In the genomic region with DNA sequence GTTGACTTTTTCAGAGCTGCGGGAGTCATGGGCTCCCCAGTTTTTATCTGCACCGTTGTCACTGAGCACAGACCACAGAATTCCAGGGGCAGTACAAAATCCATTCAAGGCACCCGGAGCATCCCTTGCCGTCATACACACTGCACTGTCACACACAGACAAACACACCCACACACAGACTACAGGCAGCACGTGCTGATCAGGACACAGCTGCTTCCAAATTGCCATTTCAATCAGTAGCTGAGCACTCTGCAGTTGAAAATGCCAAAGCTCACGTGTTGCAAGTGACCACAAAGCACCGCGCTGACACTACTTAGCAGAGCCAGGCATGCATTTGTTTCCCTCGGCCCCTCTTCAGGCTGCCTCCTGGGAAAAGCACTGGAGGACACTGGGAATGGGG, we compare ENCODE assay signal across 25 mouse cellular contexts. TPM values are rescaled to one million over a fixed set of nuclear protein-coding genes. Genes with fewer than 3 reads are reported as not detected.
DNase-seq lines count a peak whose midpoint lies in the region; ATAC-seq and TF ChIP-seq lines count a peak whose summit lies in the region.
"Had no signal": no experiment of that assay in that cellular context is flagged by ENCODE, and none has a peak within 500 bp of the region (broad histone marks: within the 10 kb centered on the region; RNA-seq: fewer than 3 reads in every experiment).

No protein-coding gene starts in this region.

- peak; percentile 6 for DNase-seq in cerebellum, adult 8-10 months
- DNase-seq in cerebellum, postnatal 25 days, result no peak
- no peak for DNase-seq in layer of hippocampus, adult 2 months (ENCODE audit: low spot score in 2 of 2)
- no peak for DNase-seq in layer of hippocampus, postnatal 14 days (ENCODE audit: low spot score in 2 of 2)
- no peak for DNase-seq in neural tube, embryonic 10.5 days (ENCODE audit: extremely low spot score, low spot score)
- no peak for DNase-seq in MN1 (ENCODE audit: low spot score)
- DNase-seq: adrenal gland, postnatal 14 days; cerebellum, postnatal 14 days; embryo, embryonic 11 days; gastrocnemius, postnatal 10 days; heart, postnatal 4 days; kidney, adult 8-10 months; kidney, postnatal 25 days; lung, adult 2 months; lung, postnatal 14 days; thymus, adult 2 months had no signal

- TF ChIP-seq CTCF in layer of hippocampus, adult 2 months (conservative IDR thresholded peaks at IDR 0.05), result no peak

- no peak overlapping the region for H3K9ac ChIP-seq in neural tube, embryonic 13.5 days
- H3K9ac ChIP-seq in kidney, embryonic 15.5 days, result no peak overlapping the region
- H3K9ac ChIP-seq: embryonic facial prominence, embryonic 13.5 days; forebrain, embryonic 13.5 days; intestine, embryonic 15.5 days; limb, embryonic 12.5 days; liver, embryonic 12.5 days had no signal

- ATAC-seq in neural tube, embryonic 13.5 days (ENCODE audit: low read depth), result no peak
- ATAC-seq in kidney, embryonic 15.5 days (replicated peaks; ENCODE audit: low FRiP score), result no peak
- ATAC-seq: forebrain, embryonic 13.5 days; intestine, embryonic 15.5 days; liver, embryonic 12.5 days had no signal

- peak overlapping the region; percentile 8; the same call in 1 of the 2 replicates for H3K4me3 ChIP-seq in layer of hippocampus, adult 2 months
- H3K4me3 ChIP-seq in neural tube, embryonic 13.5 days, result no peak overlapping the region
- H3K4me3 ChIP-seq in kidney, embryonic 15.5 days (replicated peaks), result no peak overlapping the region
- H3K4me3 ChIP-seq: embryonic facial prominence, embryonic 13.5 days; erythroblast, embryonic 14.5 days; forebrain, embryonic 13.5 days; heart, embryonic 10.5 days; intestine, embryonic 15.5 days; limb, embryonic 12.5 days; liver, embryonic 12.5 days had no signal

- no peaks in the 10 kb centered on the region for H3K9me3 ChIP-seq in neural tube, embryonic 13.5 days
- 0 out of 2 replicates have a peak, but pooled peaks cover 3% of the 10 kb centered on the region for H3K9me3 ChIP-seq in kidney, embryonic 15.5 days (replicated peaks)
- H3K9me3 ChIP-seq: embryonic facial prominence, embryonic 13.5 days; forebrain, embryonic 13.5 days; intestine, embryonic 15.5 days; limb, embryonic 12.5 days; liver, embryonic 12.5 days had no signal

- H3K4me1 ChIP-seq in neural tube, embryonic 13.5 days (replicated peaks), result peaks cover 77% of the 10 kb centered on the region
- no peaks in the 10 kb centered on the region for H3K4me1 ChIP-seq in kidney, embryonic 15.5 days
- H3K4me1 ChIP-seq: intestine, embryonic 15.5 days; limb, embryonic 12.5 days; liver, embryonic 12.5 days had no signal

- no peaks in the 10 kb centered on the region for H3K27me3 ChIP-seq in neural tube, embryonic 13.5 days
- no peaks in the 10 kb centered on the region for H3K27me3 ChIP-seq in kidney, embryonic 15.5 days
- H3K27me3 ChIP-seq: embryonic facial prominence, embryonic 13.5 days; forebrain, embryonic 13.5 days; intestine, embryonic 15.5 days; limb, embryonic 12.5 days; liver, embryonic 12.5 days had no signal

- H3K36me3 ChIP-seq in neural tube, embryonic 13.5 days, result peaks cover 33% of the 10 kb centered on the region
- no peaks in the 10 kb centered on the region for H3K36me3 ChIP-seq in kidney, embryonic 15.5 days
- H3K36me3 ChIP-seq: heart, embryonic 10.5 days; intestine, embryonic 15.5 days; liver, embryonic 12.5 days had no signal

- peak overlapping the region; percentile 3; the same call in 1 of the 2 replicates for H3K27ac ChIP-seq in layer of hippocampus, adult 2 months
- 0 out of 2 replicates have a peak overlapping the region, but pooled peaks have one; percentile 18 for H3K27ac ChIP-seq in neural tube, embryonic 13.5 days (replicated peaks)
- H3K27ac ChIP-seq in kidney, embryonic 15.5 days, result no peak overlapping the region
- H3K27ac ChIP-seq: embryonic facial prominence, embryonic 13.5 days; forebrain, embryonic 13.5 days; heart, embryonic 10.5 days; intestine, embryonic 15.5 days; limb, embryonic 12.5 days; liver, embryonic 12.5 days had no signal

- 72% methylated on average over 9 of the region's 9 CpGs for WGBS in neural tube, embryonic 13.5 days
- 87% methylated on average over 9 of the region's 9 CpGs for WGBS in kidney, embryonic 15.5 days

- H3K4me2 ChIP-seq in neural tube, embryonic 13.5 days, result peak overlapping the region; percentile 6; the same call in 1 of the 2 replicates
- no peak overlapping the region for H3K4me2 ChIP-seq in kidney, embryonic 15.5 days
- H3K4me2 ChIP-seq: embryonic facial prominence, embryonic 13.5 days; forebrain, embryonic 13.5 days; intestine, embryonic 15.5 days; limb, embryonic 12.5 days; liver, embryonic 12.5 days had no signal

RNA-seq across cellular contexts. Expression of a gene that starts 7.8 kb away (rescaled TPM):
- total RNA-seq in layer of hippocampus, adult 2 months (2021), result 100 to 1,000 TPM; 288 to 291 TPM
- 100 to 1,000 TPM; 254 to 257 TPM for total RNA-seq in layer of hippocampus, postnatal 14 days (2021)
- 29.2 and 30.8 TPM in 2 replicates for polyA plus RNA-seq in neural tube, embryonic 13.5 days (2015; fragmentation: Nextera tagmentation; extraction: Ambion mirVana)
- polyA plus RNA-seq in kidney, embryonic 15.5 days (2015; fragmentation: Nextera tagmentation; extraction: Ambion mirVana), result 4.9 and 5.1 TPM in 2 replicates
